Mouse (Mus musculus) megakaryocyte progenitor cell, adult 5-6 weeks (primary cell): Measurements from ENCODE around the gene Lgals1. TPM values are rescaled to one million over a fixed set of nuclear protein-coding genes. Genes with fewer than 3 reads are reported as not detected.

Experiments used
- ATAC-seq: replicated peaks from 2 replicates; pipeline ENCODE4 v1.8.0; 2016; ENCODE audit warnings: mild to moderate bottlenecking, moderate TSS enrichment, inconsistent platforms; ENCODE audit not compliant: poor library complexity
- total RNA-seq, 2 experiments: library from RNA; stranded (forward) in 1 of 2; stranded (reverse) in 1 of 2; fragments of 157-497, 149-512 nt in 1 of 2; fragments of 200-1000 nt in 1 of 2; gene quantifications; 2 replicates each; pipeline versions ENCODE4 v1.2.3 to v1.2.4; 2015 to 2017

Lgals1 gene
- total RNA-seq, 2 experiments from 2014 or later = 480 to 851 TPM

DNA sequence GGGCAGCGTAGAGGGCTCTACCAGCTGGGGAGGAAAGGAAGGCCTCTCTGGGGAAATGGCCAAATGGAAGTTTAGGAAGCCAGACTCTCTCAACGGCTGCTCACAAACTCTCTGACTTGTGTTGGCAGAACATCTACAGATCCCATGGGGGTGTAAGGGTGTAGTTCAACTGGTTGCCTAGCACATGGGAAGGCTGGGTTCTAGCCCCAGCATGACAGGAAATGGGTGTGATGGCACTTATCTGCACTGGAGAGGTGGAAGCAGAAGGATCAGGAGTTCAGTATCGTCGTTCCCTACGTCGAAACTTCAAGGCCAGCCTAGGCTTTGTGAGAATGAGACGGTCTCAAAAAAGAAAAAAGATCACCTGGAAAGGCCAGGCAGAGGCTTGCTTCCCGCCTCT is 17.5 kb upstream of the Lgals1 start:
- ATAC-seq = no peak

DNA sequence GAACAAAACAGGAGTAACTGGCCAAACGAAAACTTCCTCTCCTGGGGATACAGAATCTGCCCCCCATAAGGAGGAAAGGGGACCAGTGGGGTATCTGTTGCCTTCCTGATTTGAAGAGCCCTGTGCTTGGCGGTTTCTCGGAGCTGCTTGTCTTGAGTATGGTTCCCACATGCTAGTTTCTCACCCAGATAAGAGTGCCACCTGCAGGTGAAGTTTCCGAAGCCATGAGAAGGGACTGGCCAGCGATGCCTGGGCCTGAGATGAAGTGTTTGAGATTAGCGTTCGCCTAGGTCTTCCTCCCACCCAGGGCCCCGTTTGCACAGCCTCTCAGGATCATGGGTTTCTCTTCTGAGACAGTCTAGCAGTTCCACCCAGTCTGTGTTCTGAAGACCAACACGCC is 14.5 kb upstream of the Lgals1 start:
- ATAC-seq = peak; percentile 22; the same call in 1 of the 2 replicates

DNA sequence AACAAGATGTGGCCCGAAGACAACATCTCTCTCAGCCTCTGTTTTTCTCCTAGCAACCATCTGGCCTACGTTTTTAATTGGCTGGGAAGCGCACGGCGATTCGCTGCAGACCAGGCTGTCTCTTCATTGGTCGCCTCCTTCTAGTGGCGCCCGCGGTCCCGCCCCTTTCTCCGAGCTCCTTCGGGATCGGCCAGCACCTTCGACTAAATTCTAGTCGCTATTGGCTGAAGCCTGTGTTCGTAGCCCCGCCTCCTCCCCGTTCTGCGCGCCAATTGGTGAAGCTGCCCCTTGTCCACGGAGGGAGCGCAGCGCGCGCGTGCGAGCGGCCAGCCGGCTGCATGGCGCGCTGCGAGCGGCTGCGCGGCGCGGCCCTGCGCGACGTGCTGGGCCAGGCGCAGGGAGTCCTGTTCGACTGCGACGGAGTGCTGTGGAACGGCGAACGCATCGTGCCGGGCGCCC is 12.9 kb upstream of the Lgals1 start, which contains the start of gene Pdxp:
Gene Pdxp, plus strand, starts transcription at position 288 of the 459 bp plus-strand sequence.
- peak; percentile 90 for ATAC-seq

DNA sequence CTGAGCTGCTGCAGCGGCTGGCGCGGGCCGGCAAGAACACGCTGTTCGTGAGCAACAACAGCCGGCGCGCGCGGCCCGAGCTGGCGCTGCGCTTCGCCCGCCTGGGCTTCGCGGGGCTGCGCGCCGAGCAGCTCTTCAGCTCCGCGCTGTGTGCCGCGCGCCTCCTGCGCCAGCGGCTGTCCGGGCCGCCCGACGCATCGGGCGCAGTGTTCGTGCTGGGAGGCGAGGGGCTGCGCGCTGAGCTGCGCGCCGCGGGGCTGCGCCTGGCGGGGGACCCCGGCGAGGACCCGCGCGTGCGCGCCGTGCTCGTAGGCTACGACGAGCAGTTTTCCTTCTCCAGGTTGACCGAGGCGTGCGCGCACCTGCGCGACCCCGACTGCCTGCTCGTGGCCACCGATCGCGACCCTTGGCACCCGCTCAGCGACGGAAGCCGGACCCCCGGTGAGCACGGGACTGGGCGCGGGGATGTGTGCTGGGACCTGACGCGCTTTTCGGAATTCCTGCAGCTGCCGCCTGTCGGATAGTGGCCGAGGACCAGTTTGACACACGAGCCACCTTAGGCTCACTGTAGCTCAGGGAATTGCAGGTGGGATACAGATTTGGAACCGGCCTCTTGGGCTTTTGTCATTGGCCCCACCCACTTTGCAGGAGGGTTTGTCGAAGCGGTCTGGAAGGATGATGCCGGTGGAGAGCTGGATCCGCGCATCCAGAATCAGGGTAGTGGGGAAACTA is 12.3 kb upstream of the Lgals1 start:
- ATAC-seq = peak; percentile 4; the same call in 1 of the 2 replicates

DNA sequence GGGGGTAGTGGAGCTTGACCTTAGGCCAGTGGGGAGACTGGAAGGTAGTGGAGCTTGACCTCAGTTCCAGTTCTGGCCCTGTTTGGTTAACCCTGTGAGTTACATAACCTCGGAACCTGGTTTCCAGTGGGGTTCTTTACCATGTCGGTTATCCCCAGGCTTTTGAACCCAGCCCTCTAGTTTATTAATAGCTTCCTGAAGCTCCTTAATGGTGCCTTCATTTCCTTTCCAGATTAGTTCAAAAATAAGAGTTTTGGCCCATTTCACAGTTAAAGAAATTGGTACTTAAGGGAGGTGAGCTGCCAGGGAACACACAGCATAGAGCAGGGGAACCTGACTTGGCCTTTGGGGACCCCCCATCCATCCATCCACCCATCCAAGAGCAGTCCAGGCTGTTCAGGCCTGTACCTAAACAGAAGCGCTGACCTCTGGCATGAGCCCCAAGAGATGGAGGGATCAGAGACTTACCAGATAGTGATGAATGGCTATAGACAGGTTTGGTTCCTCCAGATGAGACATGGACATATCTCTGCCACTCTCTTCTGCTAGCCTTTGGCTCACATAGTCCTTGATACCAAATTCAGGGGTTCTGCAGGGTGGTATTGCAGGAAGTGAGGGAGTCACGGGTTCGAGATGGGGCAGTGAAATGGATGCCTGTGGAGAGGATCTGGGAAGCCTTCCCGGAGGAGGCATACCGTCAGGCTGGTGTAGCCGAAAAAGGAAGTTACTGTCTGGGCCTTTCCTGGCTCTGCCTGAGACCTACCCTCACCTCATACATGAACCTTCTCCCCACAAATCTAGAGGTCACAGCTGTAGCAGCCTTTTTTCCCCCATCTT is 11.5 kb upstream of the Lgals1 start:
- no peak for ATAC-seq

DNA sequence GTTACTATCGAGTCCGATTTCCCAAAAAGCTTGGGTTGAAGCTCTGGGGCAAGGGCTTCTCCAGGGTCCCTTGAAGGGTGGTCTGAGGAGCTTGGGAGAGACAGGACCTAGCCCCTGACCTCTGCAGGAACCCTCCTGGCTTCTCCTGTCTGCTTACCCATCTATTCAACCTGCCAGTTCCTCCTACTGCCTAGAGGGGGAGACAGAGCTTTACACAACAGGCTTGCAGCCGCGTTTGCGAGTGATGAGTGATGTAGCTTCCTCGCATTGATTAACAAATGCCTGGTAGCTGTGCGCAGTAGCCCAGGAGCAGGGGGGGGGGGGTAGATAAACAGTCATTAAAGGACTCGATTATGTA is 10.9 kb upstream of the Lgals1 start:
- peak; percentile 61 for ATAC-seq

DNA sequence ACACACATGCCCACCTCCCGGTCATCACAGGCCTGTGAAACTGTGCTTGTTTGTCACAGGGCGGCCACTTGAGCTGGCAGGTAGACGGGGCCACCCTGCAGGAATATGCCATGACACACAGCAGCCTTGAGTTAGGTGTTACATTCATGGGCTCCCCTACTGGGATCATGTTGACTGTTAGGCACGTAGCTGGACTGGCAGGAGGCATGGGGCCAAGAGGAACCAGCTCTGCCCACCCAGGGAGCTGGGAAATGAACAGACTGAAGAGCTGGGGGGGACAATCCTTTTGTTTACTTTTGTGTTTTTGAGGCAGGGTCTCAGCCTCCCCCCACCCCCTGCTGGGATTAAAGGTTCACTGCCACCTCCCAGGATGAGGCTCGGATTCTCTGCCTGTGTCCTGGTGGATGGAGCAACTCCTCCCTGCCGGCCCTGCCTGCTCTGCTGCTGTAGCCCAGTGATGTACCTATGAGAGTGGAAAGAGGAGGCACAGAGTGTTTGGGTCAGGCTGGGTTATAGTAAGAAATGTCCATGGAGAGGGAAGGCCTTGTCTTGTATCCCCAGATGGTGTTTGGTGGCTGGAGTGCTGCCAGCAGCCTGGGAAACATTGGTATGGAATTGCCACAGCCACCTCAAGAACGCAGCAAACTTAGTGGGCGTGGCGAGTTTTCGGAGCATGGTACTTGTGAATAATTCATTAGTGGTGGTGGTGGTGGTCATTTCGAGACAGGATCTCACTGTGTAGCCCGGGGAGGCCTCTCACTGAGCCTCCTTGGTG is 10.3 kb upstream of the Lgals1 start:
- ATAC-seq = no peak

DNA sequence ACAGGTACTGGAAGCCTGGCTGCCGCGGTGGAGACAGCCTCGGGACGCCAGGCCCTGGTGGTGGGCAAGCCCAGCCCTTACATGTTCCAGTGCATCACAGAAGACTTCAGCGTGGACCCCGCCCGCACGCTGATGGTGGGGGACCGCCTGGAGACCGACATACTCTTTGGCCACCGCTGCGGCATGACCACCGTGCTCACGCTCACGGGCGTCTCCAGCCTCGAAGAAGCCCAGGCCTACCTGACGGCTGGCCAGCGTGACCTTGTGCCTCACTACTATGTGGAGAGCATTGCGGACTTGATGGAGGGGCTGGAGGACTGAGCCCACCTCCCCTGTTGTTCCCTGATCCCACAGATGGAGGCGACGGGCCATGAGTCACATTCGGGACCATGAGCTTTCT is 8.4 kb upstream of the Lgals1 start:
- no peak for ATAC-seq

DNA sequence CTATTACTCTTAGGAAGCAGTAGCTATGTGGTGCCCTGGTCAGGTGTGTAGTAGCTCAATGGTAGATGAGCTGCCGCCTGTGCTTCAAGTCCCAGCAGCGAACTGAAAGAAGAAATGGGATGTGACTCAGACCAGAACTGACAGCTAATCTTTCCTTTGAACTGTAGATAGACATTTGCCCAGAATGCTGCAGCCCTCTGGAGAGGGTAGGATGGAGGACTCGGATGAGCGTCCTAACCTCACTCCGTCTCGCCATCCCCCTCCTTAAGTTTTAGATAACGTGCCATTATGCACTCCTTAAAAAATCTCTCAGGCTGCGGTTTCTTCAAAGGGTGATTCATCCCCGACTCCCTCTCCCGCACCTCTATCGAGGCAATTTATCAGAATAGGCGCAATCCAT is 6.6 kb upstream of the Lgals1 start:
- no peak for ATAC-seq

DNA sequence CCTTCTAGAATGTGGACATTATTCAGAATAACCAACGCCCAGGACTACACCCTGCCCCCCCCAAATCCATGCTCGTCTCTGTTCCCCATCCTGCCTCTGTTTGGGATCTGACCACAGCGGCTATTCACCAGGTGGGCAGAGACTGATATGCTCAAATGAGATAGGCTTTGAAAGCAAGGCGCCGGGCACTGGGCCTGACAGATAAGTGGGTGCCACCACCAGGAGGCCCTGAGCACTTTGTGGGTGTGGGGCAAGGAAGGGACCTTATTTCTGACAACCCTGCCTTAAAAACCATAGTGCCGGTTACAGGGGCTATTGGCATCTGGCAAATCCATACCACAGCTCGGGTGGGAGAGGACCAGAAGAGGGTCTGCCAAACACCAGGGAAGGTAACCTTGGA is 3.8 kb upstream of the Lgals1 start:
- ATAC-seq = peak; percentile 69

DNA sequence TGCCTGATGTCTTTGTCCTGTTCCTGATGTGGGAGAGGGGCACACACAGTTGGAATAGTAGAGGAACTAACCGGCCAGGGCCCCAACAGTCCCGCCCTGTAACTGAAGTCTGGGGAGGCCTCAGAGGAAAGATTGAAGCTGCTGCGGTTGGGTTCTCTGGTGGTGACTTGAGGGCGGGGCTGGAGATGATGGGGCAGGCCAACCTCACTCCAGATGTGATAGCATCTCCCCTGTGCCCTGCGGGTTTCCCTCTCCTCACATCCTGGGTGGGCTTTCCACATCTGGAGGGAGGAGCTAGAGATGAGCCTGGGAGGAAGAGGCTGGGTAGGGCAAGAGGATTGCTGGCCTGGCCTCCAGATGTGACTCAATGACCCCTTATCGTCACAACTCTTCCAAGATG is 2.9 kb upstream of the Lgals1 start:
- peak; percentile 67 for ATAC-seq

DNA sequence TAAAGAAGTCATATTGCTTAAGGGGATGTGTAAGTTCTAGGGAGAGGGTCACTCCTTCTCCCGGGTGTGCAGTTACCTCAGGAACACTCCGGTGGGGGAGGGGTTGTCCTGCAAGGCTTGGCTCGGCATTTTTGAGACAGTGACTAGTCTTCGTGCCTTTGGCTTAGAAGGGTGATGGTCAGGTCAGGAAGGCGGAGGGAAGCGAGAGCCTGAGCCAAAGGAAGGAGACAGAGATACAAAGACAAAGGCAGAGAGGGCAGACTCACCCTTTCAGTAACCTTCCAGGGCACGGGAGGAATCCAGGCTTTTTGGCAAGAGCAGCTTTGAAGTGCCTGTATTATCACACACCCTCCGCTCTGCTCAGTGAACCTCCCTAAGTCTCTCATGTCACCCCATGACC is 1.4 kb upstream of the Lgals1 start:
- no peak for ATAC-seq

DNA sequence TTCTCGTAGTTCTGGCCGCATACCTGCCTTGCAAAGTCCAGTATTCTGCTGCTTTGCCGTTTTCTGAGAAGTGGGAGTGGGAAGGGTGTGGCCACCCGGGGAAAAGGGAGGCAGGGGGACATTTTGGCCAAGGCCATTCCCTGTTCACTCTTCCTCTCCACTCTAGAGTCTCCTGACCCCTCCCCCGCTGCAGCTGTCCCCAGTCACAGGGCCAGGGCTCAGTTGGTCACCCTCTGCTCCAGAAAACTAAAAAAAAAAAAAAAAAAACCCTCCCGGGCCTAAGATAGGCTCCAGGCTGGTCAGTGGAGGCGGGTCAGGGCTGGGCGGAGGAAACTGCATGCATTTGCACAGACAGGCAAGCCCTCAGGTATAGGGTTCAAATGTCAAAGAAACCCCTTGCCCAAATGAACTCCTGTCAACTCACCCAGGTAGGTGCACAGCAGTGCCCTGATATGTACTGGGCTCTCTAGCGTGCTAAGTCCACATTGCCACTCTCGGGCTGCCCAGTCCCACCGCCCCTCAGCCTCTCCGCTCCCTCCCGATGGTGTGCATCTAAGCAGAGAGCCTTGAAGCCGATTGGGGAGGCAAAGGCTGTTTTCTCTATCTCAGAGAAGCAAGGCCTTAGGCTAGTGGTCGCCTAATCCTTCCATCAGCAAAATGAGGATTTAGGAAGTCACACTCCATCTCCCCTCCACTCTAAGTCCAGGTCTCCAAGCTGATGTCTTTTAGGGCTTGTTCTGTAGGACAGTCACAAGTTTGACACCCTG is 679 bp downstream of the Lgals1 start:
- no peak for ATAC-seq

DNA sequence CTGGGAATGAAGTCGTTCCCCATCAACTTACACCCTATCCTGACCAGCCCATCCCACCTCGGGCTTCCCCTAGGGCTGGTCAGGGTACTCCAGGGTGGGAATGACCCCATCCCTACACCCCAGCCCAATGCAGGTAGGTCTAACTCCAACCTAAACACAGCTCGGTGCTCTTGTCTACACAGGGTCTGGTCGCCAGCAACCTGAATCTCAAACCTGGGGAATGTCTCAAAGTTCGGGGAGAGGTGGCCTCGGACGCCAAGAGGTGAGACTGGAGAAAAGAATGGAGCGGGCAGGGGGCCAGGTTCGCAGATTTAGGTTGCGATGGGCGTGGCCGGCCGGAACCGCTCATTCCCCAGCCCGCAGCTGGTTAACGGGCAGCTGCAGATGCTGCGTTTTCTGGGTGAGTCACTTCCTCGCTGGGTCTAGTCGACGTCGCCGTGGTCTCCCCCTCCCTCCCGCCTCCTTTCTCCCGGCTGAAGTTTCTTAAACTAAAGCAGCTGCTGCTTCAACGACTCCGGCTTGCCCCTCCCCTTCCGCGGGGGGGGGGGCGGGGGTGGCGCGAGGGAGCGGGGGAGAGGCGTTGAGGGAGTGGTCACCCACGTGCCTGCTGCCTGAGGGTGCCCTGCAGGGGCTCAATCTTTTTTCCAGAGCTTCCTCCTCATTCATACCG is 1.4 kb downstream of the Lgals1 start:
- ATAC-seq = peak; percentile 56

DNA sequence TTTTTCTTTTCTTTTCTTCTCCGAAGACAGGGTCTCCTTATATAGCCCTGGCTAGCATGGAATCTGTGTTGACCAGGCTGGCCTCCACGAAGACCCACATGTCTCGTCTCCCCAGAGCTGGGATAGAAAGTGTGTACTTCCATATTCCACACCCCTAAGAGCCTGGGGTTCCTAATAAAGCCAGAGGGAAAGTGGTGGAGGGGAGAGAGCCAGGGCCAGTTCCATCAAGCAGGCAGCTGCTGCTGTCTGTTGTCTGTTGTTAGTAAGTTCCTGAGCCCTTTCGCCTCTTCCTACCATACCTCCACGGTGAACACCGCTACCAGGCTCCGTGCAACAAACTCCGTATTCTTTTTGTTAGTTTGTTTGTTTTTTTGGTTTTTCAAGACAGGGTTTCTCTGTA is 2.0 kb downstream of the Lgals1 start:
- ATAC-seq = no peak

DNA sequence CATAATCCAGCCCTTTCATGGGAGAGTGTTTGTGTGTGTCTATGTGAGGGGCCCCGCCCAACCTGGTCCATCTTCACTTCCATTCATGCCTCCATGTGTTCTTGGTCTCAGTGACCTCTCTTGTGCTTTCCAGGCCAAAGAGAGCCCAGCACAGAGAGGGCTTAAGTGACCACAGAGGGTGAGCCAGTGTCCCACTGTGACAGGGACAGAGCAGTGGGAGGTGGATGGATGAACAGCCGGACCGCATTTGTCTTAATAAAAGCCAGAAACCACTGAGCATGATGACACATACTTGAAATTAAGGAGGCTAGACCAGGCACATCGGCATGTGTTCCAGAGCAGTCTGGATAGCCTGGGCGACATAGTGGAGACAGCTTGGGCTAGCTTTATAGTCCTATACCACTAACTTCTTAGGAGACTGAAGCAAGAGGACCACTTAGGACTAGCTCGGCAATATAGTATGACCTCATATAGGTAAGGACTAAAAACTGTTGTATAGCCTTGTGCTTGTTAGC is 3.7 kb downstream of the Lgals1 start:
- ATAC-seq = no peak

DNA sequence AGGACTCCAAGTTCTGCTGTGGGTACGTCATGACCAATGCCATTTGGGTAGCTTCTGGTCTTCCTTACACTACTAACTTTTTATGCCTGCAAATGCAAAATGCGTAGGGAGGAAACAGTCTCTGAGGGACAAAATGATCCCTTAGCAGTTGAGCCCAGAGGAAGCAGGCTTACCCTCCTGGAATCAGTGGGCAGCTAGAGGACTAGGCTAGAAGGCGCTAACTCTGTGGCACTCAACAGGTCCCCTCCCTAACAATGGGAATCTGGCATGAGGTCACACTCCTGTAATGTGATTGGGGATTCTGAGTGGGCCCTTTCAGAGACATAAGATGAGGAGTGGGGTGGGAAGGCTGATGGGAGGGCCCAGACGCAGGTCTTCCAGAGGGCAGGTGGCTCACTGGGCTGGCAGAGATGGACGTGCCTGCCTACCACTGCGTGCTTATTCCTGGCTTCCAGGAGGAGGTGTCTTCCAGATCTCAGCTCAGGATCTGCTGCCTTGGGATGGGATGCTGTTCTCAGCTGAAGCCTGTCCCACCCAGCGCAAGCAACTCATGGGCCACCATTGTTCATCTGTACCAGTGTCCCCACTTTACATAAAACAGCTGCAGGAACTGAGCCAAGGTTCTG is 4.4 kb downstream of the Lgals1 start:
- no peak for ATAC-seq

DNA sequence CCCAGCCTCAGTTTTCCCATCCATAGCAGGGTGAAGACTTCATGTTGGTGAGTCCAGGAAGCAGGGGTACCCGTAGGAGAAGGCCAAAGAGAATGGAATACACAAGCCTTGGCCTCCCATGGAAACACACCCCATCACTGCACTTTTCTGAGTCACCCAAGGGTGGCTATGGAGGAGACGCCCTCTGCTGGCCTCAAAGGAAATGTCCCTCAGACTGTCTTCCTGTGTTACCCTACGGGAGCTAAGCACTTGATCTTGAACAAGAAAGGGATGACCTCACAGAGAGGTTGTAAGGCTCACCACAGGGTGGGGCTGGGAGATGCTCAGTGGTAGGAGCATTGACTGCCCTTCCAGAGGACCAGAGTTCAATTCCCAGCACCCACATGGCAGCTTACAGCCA is 5.1 kb downstream of the Lgals1 start:
- peak; percentile 73 for ATAC-seq

DNA sequence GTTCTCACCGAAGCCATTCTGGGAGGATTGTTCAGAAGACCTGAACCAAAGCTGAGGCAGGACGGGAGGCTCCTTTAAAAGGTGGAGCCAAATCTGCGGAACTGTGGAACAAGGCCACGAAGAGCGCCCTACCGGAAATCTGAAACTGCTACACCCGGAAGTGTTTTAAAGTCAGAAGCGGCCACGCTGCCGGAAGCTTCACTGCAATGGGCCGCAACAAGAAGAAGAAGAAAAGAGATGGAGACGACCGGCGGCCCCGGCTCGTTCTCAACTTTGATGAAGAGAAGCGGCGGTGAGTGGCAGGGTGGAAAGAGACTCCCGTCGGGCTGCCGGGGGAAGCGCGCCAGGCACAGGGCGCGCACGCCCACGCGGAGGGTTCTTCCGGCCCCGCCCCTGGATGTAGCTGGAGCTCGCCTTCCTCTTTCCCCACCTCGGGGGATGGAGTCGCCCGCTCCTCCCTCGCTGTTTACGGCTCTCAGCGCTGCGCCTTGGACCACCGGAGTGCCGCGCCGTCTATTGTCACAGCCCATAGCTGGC is 8.3 kb downstream of the Lgals1 start, which contains the start of gene Nol12:
Gene Nol12, plus strand, starts transcription at position 150 of the 537 bp plus-strand sequence.
- peak; percentile 82 for ATAC-seq
